In the genomic region with DNA sequence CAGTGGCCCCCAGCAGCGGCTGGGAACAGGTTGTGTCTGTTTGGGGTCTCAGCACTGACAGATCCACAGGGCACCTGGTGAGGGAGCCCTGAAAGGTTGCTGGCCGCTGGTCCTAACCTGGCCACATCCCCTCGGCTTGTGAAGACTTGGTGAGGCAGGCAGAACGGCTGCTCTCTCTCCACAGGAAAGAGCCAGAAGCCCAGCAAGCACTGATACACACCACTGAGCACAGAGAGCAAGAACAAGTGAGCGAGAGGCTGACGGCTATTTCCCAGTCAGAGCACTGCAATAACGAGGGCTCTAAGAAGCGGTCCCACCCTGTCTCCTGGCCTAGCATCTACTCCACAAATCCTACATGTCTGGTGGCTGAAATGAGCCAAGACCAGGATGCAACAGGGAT, we compare ENCODE assay signal across 27 mouse cellular contexts.
"Had no signal": no experiment of that assay in that cellular context is flagged by ENCODE, and none has a peak within 500 bp of the region (broad histone marks: within the 10 kb centered on the region; RNA-seq: fewer than 3 reads in every experiment).

No protein-coding gene starts in this region.

- H3K9ac ChIP-seq: heart, embryonic 13.5 days; heart, embryonic 15.5 days; hindbrain, embryonic 12.5 days; hindbrain, embryonic 14.5 days; intestine, embryonic 15.5 days; limb, embryonic 12.5 days; liver, embryonic 13.5 days; liver, embryonic 15.5 days; liver, postnatal 0 days had no signal

- H3K27me3 ChIP-seq: heart, embryonic 13.5 days; heart, embryonic 15.5 days; hindbrain, embryonic 12.5 days; intestine, embryonic 15.5 days; limb, embryonic 12.5 days; liver, embryonic 13.5 days; liver, embryonic 15.5 days had no signal

- H3K9me3 ChIP-seq: heart, embryonic 15.5 days; hindbrain, embryonic 10.5 days; hindbrain, embryonic 12.5 days; intestine, embryonic 15.5 days; limb, embryonic 10.5 days; limb, embryonic 12.5 days; liver, embryonic 13.5 days; liver, embryonic 15.5 days had no signal

- H3K4me3 ChIP-seq: gastrocnemius, adult 2 months; heart, adult 2 months; heart, embryonic 13.5 days; heart, embryonic 15.5 days; hindbrain, embryonic 10.5 days; hindbrain, embryonic 12.5 days; intestine, embryonic 15.5 days; left cerebral cortex, adult 2 months; limb, embryonic 10.5 days; limb, embryonic 12.5 days; liver, embryonic 13.5 days; liver, embryonic 15.5 days had no signal

- H3K4me2 ChIP-seq: heart, embryonic 11.5 days; heart, embryonic 13.5 days; heart, embryonic 15.5 days; hindbrain, embryonic 12.5 days; hindbrain, embryonic 14.5 days; intestine, embryonic 15.5 days; limb, embryonic 12.5 days; liver, embryonic 11.5 days; liver, embryonic 13.5 days; liver, embryonic 15.5 days had no signal

- ATAC-seq: hindbrain, embryonic 16.5 days; inflammation-experienced regulatory T-cells, adult 6 months; intestine, embryonic 15.5 days; intestine, postnatal 0 days; liver, postnatal 0 days had no signal

- H3K4me1 ChIP-seq: hindbrain, embryonic 10.5 days; hindbrain, embryonic 12.5 days; intestine, embryonic 15.5 days had no signal

- H3K27ac ChIP-seq: gastrocnemius, adult 2 months; heart, adult 2 months; heart, embryonic 13.5 days; heart, embryonic 15.5 days; hindbrain, embryonic 10.5 days; hindbrain, embryonic 12.5 days; hindbrain, embryonic 14.5 days; intestine, embryonic 15.5 days; left cerebral cortex, adult 2 months; limb, embryonic 10.5 days; limb, embryonic 12.5 days; liver, embryonic 13.5 days; liver, embryonic 15.5 days had no signal

- DNase-seq: gastrocnemius, adult 2 months; gastrocnemius, postnatal 10 days; gastrocnemius, postnatal 25 days; heart, adult 2 months; heart, postnatal 4 days; kidney, adult 8-10 months; kidney, postnatal 10 days; kidney, postnatal 25 days; layer of hippocampus, adult 9-11 months; liver; liver, embryonic 13.5 days; liver, postnatal 0 days had no signal
